Mouse (Mus musculus) erythroblast, embryonic 14.5 days (primary cell): Measurements from ENCODE around the gene Cib4. TPM values are rescaled to one million over a fixed set of nuclear protein-coding genes. Genes with fewer than 3 reads are reported as not detected.

Experiments used
- H3K27me3 ChIP-seq: 2 replicates; pipeline ENCODE4 v1.6.1; 2012; ENCODE audit warnings: inconsistent platforms; ENCODE audit not compliant: control insufficient read depth
- H3K36me3 ChIP-seq: 2 replicates; pipeline ENCODE4 v1.6.1; 2012; ENCODE audit warnings: mild to moderate bottlenecking, inconsistent platforms; ENCODE audit not compliant: control insufficient read depth
- H3K4me1 ChIP-seq: 2 replicates; pipeline ENCODE4 v1.6.1; 2012; ENCODE audit warnings: inconsistent platforms; ENCODE audit not compliant: control insufficient read depth
- H3K4me3 ChIP-seq: replicated peaks from 2 replicates; pipeline ENCODE3; 2012; ENCODE audit warnings: moderate library complexity, mild to moderate bottlenecking, inconsistent platforms
- H3K9me3 ChIP-seq: 2 replicates; pipeline ENCODE4 v1.6.1; 2012; ENCODE audit warnings: low read length, inconsistent platforms, mixed read lengths; ENCODE audit not compliant: control insufficient read depth
- GATA1 ChIP-seq: IDR thresholded peaks from 2 replicates; pipeline ENCODE4 v1.6.1; 2012; ENCODE audit warnings: low read length, inconsistent platforms, mixed read lengths
- TAL1 ChIP-seq: IDR thresholded peaks from 3 replicates; pipeline ENCODE4 v1.6.1; 2012; ENCODE audit warnings: low read length, inconsistent platforms, mixed read lengths
- polyA plus RNA-seq: library from polyadenylated mRNA; stranded (reverse); fragments of >175 nt; gene quantifications from 2 replicates; pipeline ENCODE4 v1.2.3, GENCODE M21; 2012

Gene Cib4
- polyA plus RNA-seq, 1 experiment, result not detected

GRCm38 (mm10) chr5:30524213-30524612, 21.4 kb downstream of the Cib4 start:
- no peaks in the 10 kb centered on the region for H3K9me3 ChIP-seq

GRCm38 (mm10) chr5:30523131-30523530, 22.5 kb downstream of the Cib4 start:
- Histone ChIP-seq H3K27me3 (no peaks in the 10 kb centered on the region; the same call in 1 of the 2 replicates), H3K4me1 (peaks cover 23% of the 10 kb centered on the region), H3K36me3 (no peaks in the 10 kb centered on the region), H3K9me3 (no peaks in the 10 kb centered on the region), H3K4me3 (no peak overlapping the region)
- no peak for TF ChIP-seq TAL1

More at GRCm38 (mm10) chr5:30524213-30524612, 21.4 kb downstream of the Cib4 start:
- Histone ChIP-seq H3K4me1 (peaks cover 12% of the 10 kb centered on the region), H3K4me3 (no peak overlapping the region), H3K36me3 (no peaks in the 10 kb centered on the region), H3K27me3 (peaks cover 7% of the 10 kb centered on the region)
- TF ChIP-seq TAL1, result no peak

GRCm38 (mm10) chr5:30522406-30522805, 23.2 kb downstream of the Cib4 start:
- Histone ChIP-seq H3K9me3 (no peaks in the 10 kb centered on the region), H3K36me3 (no peaks in the 10 kb centered on the region), H3K27me3 (no peaks in the 10 kb centered on the region), H3K4me1 (peaks cover 28% of the 10 kb centered on the region), H3K4me3 (no peak overlapping the region)
- no peak for TF ChIP-seq TAL1
- no peak for TF ChIP-seq GATA1

- H3K9me3 ChIP-seq, result no peaks in the 10 kb centered on the region
- peaks cover 28% of the 10 kb centered on the region for H3K4me1 ChIP-seq
- H3K36me3 ChIP-seq, result no peaks in the 10 kb centered on the region
- no peaks in the 10 kb centered on the region for H3K27me3 ChIP-seq
- no peak overlapping the region for H3K4me3 ChIP-seq
- no peak for TF ChIP-seq GATA1
- no peak for TF ChIP-seq TAL1
Measured at GRCm38 (mm10) chr5:30520214-30520732, 25.4 kb downstream of the Cib4 start.

- Histone ChIP-seq H3K36me3 (no peaks in the 10 kb centered on the region), H3K4me3 (no peak overlapping the region), H3K4me1 (peaks cover 28% of the 10 kb centered on the region), H3K27me3 (no peaks in the 10 kb centered on the region), H3K9me3 (no peaks in the 10 kb centered on the region)
- TF ChIP-seq TAL1 (no peak), GATA1 (no peak)
Measured at GRCm38 (mm10) chr5:30519494-30519893, 26.1 kb downstream of the Cib4 start.

GRCm38 (mm10) chr5:30518547-30518946, 27.1 kb downstream of the Cib4 start:
- Histone ChIP-seq H3K36me3 (no peaks in the 10 kb centered on the region), H3K4me3 (no peak overlapping the region), H3K27me3 (no peaks in the 10 kb centered on the region), H3K9me3 (no peaks in the 10 kb centered on the region), H3K4me1 (peaks cover 28% of the 10 kb centered on the region)
- TF ChIP-seq GATA1, result no peak
- no peak for TF ChIP-seq TAL1

GRCm38 (mm10) chr5:30518108-30518507, 27.5 kb downstream of the Cib4 start:
- Histone ChIP-seq H3K4me1 (peaks cover 28% of the 10 kb centered on the region), H3K27me3 (no peaks in the 10 kb centered on the region), H3K4me3 (no peak overlapping the region), H3K36me3 (no peaks in the 10 kb centered on the region), H3K9me3 (no peaks in the 10 kb centered on the region)
- TF ChIP-seq TAL1, result no peak
- TF ChIP-seq GATA1, result no peak

- Histone ChIP-seq H3K27me3 (no peaks in the 10 kb centered on the region), H3K4me3 (no peak overlapping the region), H3K36me3 (no peaks in the 10 kb centered on the region), H3K4me1 (peaks cover 28% of the 10 kb centered on the region), H3K9me3 (no peaks in the 10 kb centered on the region)
- no peak for TF ChIP-seq TAL1
- TF ChIP-seq GATA1, result no peak
Measured at GRCm38 (mm10) chr5:30516376-30516775, 29.3 kb downstream of the Cib4 start.

- Histone ChIP-seq H3K27me3 (no peaks in the 10 kb centered on the region), H3K4me1 (peaks cover 5% of the 10 kb centered on the region), H3K9me3 (no peaks in the 10 kb centered on the region), H3K36me3 (no peaks in the 10 kb centered on the region), H3K4me3 (no peak overlapping the region)
- TF ChIP-seq GATA1, result no peak
- no peak for TF ChIP-seq TAL1
Measured at GRCm38 (mm10) chr5:30513111-30513510, 32.5 kb downstream of the Cib4 start.

- Histone ChIP-seq H3K4me1 (no peaks in the 10 kb centered on the region), H3K36me3 (no peaks in the 10 kb centered on the region), H3K4me3 (no peak overlapping the region), H3K27me3 (no peaks in the 10 kb centered on the region), H3K9me3 (no peaks in the 10 kb centered on the region)
- no peak for TF ChIP-seq TAL1
- TF ChIP-seq GATA1, result no peak
Measured at GRCm38 (mm10) chr5:30497299-30497698, 48.3 kb downstream of the Cib4 start.
